Mouse (Mus musculus) E14TG2a.4 (cell line): ENCODE results near the gene Zfand2b.

Source experiments
- H3K27me3 ChIP-seq: 2 replicates; pipeline ENCODE4 v1.6.1; 2014; ENCODE audit warnings: low read length, control low read depth; ENCODE audit not compliant: insufficient read depth
- H3K36me3 ChIP-seq: 2 replicates; pipeline ENCODE4 v1.6.1; 2014; ENCODE audit warnings: low read length, control low read depth; ENCODE audit not compliant: insufficient read depth
- H3K4me1 ChIP-seq: replicated peaks from 2 replicates; pipeline ENCODE4 v1.6.1; 2014; ENCODE audit warnings: low read depth, low read length, control low read depth
- H3K4me3 ChIP-seq: replicated peaks from 2 replicates; pipeline ENCODE4 v1.5.1; 2014; ENCODE audit warnings: mild to moderate bottlenecking, low read length
- H3K9me3 ChIP-seq: 2 replicates; pipeline ENCODE4 v1.6.1; 2014; ENCODE audit warnings: low read length, control low read depth
- CTCF ChIP-seq: conservative IDR thresholded peaks from 2 replicates; pipeline ENCODE4 v1.5.1; 2014; ENCODE audit warnings: low read length
- NANOG ChIP-seq: IDR thresholded peaks from 2 replicates; pipeline ENCODE4 v1.6.1; 2014; ENCODE audit warnings: borderline replicate concordance, low read length, mixed read lengths
- POU5F1 ChIP-seq: IDR thresholded peaks from 2 replicates; pipeline ENCODE4 v1.6.1; 2014; ENCODE audit warnings: low read length, borderline replicate concordance

The Zfand2b gene

GRCm38 (mm10) chr1:75148727-75149126 is 19.7 kb upstream of the Zfand2b start:
- Histone ChIP-seq H3K27me3 (peaks cover 6% of the 10 kb centered on the region), H3K9me3 (no peaks in the 10 kb centered on the region), H3K36me3 (peaks cover 50% of the 10 kb centered on the region), H3K4me3 (no peak overlapping the region), H3K4me1 (0 out of 2 replicates have a peak, but pooled peaks cover 2% of the 10 kb centered on the region)
- no peak for TF ChIP-seq NANOG
- TF ChIP-seq POU5F1: no peak
- TF ChIP-seq CTCF: no peak

GRCm38 (mm10) chr1:75155837-75156236 is 12.6 kb upstream of the Zfand2b start:
- Histone ChIP-seq H3K4me3 (no peak overlapping the region), H3K4me1 (no peaks in the 10 kb centered on the region), H3K27me3 (no peaks in the 10 kb centered on the region), H3K36me3 (no peaks in the 10 kb centered on the region), H3K9me3 (no peaks in the 10 kb centered on the region)
- TF ChIP-seq POU5F1 (no peak), NANOG (no peak), CTCF (no peak)

GRCm38 (mm10) chr1:75158990-75159389 is 9.5 kb upstream of the Zfand2b start:
- Histone ChIP-seq H3K27me3 (no peaks in the 10 kb centered on the region), H3K9me3 (no peaks in the 10 kb centered on the region), H3K36me3 (no peaks in the 10 kb centered on the region), H3K4me3 (no peak overlapping the region), H3K4me1 (no peaks in the 10 kb centered on the region)
- TF ChIP-seq CTCF: no peak

- Histone ChIP-seq H3K36me3 (no peaks in the 10 kb centered on the region), H3K4me1 (no peaks in the 10 kb centered on the region), H3K9me3 (no peaks in the 10 kb centered on the region), H3K4me3 (no peak overlapping the region), H3K27me3 (no peaks in the 10 kb centered on the region)
- TF ChIP-seq CTCF: no peak
- no peak for TF ChIP-seq POU5F1
- no peak for TF ChIP-seq NANOG
These were observed 8.7 kb upstream of the Zfand2b start for GRCm38 (mm10) chr1:75159540-75160255.

- no peak for TF ChIP-seq NANOG
- TF ChIP-seq POU5F1: no peak
- TF ChIP-seq CTCF: no peak
- H3K9me3 ChIP-seq: no peaks in the 10 kb centered on the region
- H3K4me1 ChIP-seq: no peaks in the 10 kb centered on the region
These were observed 8.2 kb upstream of the Zfand2b start for GRCm38 (mm10) chr1:75160256-75160617.

GRCm38 (mm10) chr1:75168093-75168471 is 364 bp upstream of the Zfand2b start:
- Histone ChIP-seq H3K27me3 (no peaks in the 10 kb centered on the region), H3K4me3 (peak overlapping the region; percentile 90), H3K36me3 (peaks cover 35% of the 10 kb centered on the region), H3K9me3 (no peaks in the 10 kb centered on the region), H3K4me1 (peaks cover 19% of the 10 kb centered on the region)
- TF ChIP-seq NANOG (no peak), POU5F1 (no peak), CTCF (no peak)

More at GRCm38 (mm10) chr1:75160256-75160617, 8.2 kb upstream of the Zfand2b start:
- Histone ChIP-seq H3K36me3 (no peaks in the 10 kb centered on the region), H3K4me3 (no peak overlapping the region), H3K27me3 (no peaks in the 10 kb centered on the region)

GRCm38 (mm10) chr1:75179334-75180104 is 11.1 kb downstream of the Zfand2b start:
- H3K9me3 ChIP-seq: no peaks in the 10 kb centered on the region
- no peaks in the 10 kb centered on the region for H3K27me3 ChIP-seq
- H3K4me3 ChIP-seq: peak overlapping the region; percentile 90
- peaks cover 66% of the 10 kb centered on the region for H3K36me3 ChIP-seq
- no peak for TF ChIP-seq NANOG
- no peak for TF ChIP-seq POU5F1
- TF ChIP-seq CTCF: no peak
- H3K4me1 ChIP-seq: peaks cover 36% of the 10 kb centered on the region

- TF ChIP-seq POU5F1: no peak
- TF ChIP-seq NANOG: no peak
- TF ChIP-seq CTCF: no peak; the same call in 1 of the 2 replicates
These were observed 11.7 kb downstream of the Zfand2b start, which contains the start of gene Abcb6 for GRCm38 (mm10) chr1:75180105-75180590. Gene Abcb6, minus strand, starts transcription at chr1:75180392.

More at GRCm38 (mm10) chr1:75180105-75180590, 11.7 kb downstream of the Zfand2b start, which contains the start of gene Abcb6:
- H3K4me3 ChIP-seq: peak within 1 kb of the TSS; percentile 90
- H3K36me3 ChIP-seq: peaks cover 67% of the 10 kb centered on the region
- peaks cover 41% of the 10 kb centered on the region for H3K4me1 ChIP-seq
- H3K27me3 ChIP-seq: no peaks in the 10 kb centered on the region
- no peaks in the 10 kb centered on the region for H3K9me3 ChIP-seq
